Comparison of ENCODE assay signal across 12 mouse cellular contexts in genomic region chr9:83202583-83202982, GRCm38 (mm10).
"Had no signal": no experiment of that assay in that cellular context is flagged by ENCODE, and none has a peak within 500 bp of the region (broad histone marks: within the 10 kb centered on the region; RNA-seq: fewer than 3 reads in every experiment).

No protein-coding gene starts in this region.

- H3K27me3 ChIP-seq: hindbrain, embryonic 13.5 days; neural tube, embryonic 15.5 days had no signal

- H3K36me3 ChIP-seq: hindbrain, embryonic 13.5 days; limb, embryonic 10.5 days; midbrain, embryonic 10.5 days; neural tube, embryonic 15.5 days had no signal

- H3K4me2 ChIP-seq: hindbrain, embryonic 13.5 days; neural tube, embryonic 15.5 days had no signal

- H3K4me3 ChIP-seq: hindbrain, embryonic 13.5 days; limb, embryonic 10.5 days; midbrain, embryonic 10.5 days; myocyte; neural tube, embryonic 15.5 days had no signal

- H3K27ac ChIP-seq: hindbrain, embryonic 13.5 days; hindbrain, postnatal 0 days; limb, embryonic 10.5 days; midbrain, embryonic 10.5 days; neural tube, embryonic 15.5 days had no signal

- ATAC-seq: hindbrain, postnatal 0 days had no signal

- H3K9ac ChIP-seq: hindbrain, embryonic 13.5 days; neural tube, embryonic 15.5 days had no signal

- DNase-seq: lung, adult 18-20 months; lung, postnatal 36 days; midbrain, embryonic 14.5 days; right cerebral cortex, adult 18-20 months; right cerebral cortex, postnatal 25 days; thymus, postnatal 36 days had no signal

- H3K9me3 ChIP-seq: hindbrain, embryonic 13.5 days; limb, embryonic 10.5 days; midbrain, embryonic 10.5 days; neural tube, embryonic 15.5 days had no signal

- H3K4me1 ChIP-seq: hindbrain, embryonic 13.5 days; limb, embryonic 10.5 days; midbrain, embryonic 10.5 days; neural tube, embryonic 15.5 days had no signal
